Mouse (Mus musculus): ENCODE data around the gene Ubash3a.

The Ubash3a gene

GRCm38 (mm10) chr17:31216068-31216955 lies 8.6 kb downstream of the Ubash3a start:
- no peak for DNase-seq (ENCODE audit: extremely low read depth, low read depth, low spot score)

DNA sequence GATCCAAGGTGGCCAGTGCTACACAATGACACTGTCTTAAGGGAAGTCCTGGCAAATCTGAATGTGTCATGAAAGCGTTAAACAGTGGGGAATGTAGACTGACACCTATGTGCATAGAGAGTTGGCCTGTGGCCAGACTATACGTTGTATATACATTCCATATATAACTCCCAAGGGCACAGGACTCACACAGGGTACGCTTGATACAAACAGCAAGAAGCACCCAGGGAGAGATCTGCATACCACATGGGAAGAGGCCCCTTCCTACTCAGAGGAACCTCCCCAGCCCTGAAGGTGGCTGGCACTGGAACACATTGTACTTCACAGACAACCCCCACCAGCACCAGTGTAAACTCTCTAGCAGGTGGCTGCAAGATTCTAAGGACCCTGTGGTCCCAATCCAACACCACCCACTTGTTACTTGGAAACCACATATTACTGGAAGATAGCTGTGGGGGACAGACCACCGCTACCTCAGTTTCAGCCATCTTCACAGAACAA lies 15.2 kb downstream of the Ubash3a start:
- DNase-seq (ENCODE audit: extremely low read depth, low read depth, low spot score): no peak

DNA sequence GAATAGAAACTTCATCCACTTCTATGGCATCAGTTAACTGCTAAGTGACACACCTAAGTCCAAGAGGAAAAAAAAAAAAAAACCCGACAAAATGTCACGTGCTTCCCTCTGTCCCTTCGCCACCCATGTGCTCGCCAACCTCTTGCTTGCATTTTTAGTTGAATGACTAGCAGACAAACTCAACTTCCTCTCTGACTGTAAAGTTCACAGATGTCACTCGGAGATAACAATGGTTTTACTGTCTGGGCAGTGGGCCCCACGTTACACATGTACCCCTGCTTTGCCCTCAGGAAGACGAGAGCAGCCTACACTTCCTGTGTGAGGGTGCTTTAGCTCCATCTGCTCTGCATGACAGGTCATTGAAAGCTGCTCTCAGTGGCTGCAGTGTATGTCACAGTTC lies 16.2 kb downstream of the Ubash3a start:
- no peak for DNase-seq (ENCODE audit: extremely low read depth, low read depth, low spot score)

DNA sequence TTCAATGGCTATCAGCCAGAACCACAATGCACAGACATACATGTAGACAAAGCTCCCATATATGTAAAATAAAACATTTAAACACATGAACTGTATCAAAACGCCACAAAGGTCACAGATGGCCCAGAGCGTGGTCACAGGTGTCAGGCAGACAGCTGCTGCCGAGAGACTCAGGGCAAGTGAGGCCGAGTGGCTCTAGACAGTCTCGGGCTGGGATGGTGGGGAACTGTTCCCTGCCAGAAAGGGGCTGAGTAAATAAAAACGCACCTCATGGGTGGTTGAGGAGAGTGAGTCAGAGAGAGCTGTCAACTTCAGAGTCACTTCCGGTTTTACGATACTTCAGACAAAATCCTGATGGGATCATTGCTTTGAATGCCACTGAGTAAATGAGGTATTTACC lies 16.9 kb downstream of the Ubash3a start:
- no peak for DNase-seq (ENCODE audit: extremely low read depth, low read depth, low spot score)

DNA sequence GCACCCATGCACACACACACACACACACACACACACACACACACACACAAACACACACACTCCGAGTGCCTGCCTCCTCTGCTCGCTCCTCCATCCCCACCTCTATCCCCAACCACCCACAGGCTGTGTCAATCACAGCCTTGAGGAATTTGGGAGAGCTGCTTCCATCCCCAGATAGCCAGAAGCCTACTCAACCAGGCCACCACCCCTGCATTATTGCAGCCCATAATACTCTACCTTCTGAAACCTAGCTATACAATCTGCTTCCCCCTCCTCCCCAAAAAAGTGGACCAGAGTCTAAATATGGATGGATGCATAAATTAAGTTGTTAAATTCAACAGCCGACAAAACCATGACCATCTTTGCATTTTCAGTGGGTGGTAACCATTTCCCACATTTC lies 18.7 kb downstream of the Ubash3a start:
- no peak for DNase-seq (ENCODE audit: extremely low read depth, low read depth, low spot score)

DNA sequence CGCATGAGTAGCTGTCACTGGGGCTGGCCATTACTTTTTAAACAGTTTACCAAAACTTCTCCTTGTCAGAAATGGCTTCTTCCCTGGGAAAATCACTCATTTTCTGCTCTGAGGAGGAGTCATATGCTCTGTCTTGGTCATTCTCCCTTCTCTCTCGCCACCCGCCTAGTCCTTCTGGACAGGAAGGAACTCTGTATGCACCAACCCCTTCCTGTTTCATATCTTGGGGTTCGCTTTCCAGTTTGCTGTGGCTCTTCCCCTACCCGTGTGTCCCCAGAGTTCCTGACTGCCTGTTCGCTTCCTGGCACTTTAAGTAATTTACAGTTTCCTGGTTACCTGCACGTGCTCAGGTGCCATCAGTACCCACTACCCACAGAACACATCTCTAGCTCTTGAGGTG lies 19.3 kb downstream of the Ubash3a start:
- DNase-seq (ENCODE audit: extremely low read depth, low read depth, low spot score): no peak

DNA sequence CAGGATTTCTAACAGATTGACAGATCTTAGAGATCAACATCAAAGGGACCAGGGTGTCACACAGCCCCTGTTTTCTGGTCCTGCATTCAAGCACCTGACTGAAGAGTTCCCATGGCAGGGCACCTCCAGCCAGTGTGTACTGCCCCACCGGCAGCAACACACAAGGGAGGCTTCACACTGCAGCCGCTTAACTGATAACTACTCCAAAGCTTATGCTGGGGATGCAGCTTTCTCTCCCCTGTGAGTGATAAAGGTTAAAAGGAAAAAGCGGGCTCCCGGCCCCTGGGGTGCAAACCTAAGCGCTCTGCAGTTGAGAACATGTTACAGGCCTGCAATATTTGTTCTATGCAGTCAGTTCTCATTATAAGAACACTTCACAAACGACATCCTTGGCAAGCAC lies 24.1 kb downstream of the Ubash3a start:
- DNase-seq (ENCODE audit: extremely low read depth, low read depth, low spot score): no peak

- no peak for DNase-seq (ENCODE audit: extremely low read depth, low read depth, low spot score)
Measured at GRCm38 (mm10) chr17:31232251-31233010, 24.8 kb downstream of the Ubash3a start.

- no peak for DNase-seq (ENCODE audit: extremely low read depth, low read depth, low spot score)
Measured at GRCm38 (mm10) chr17:31235915-31236314, 28.2 kb downstream of the Ubash3a start.

GRCm38 (mm10) chr17:31238234-31239020 lies 30.8 kb downstream of the Ubash3a start:
- DNase-seq (ENCODE audit: extremely low read depth, low read depth, low spot score): no peak

DNA sequence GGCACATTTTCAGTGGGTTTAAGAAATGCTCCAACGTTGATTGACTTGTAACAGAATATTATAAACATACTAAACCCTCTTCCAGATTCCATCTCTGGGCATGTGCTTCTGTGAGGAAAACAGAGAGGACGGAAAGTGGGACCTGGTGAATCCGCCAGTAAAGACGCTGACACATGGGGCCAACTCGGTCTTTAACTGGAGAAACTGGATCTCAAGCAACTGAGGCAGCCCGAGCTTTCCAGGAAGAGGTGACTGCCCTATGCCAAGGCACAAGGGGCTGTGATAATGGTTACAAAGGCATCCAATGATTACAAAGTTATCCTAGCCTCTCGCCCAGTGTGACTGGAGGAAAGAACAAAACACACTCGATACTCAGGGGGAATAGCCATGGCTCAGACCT lies 33.5 kb downstream of the Ubash3a start:
- no peak for DNase-seq (ENCODE audit: extremely low read depth, low read depth, low spot score)

- no peak for DNase-seq (ENCODE audit: extremely low read depth, low read depth, low spot score)
Measured at GRCm38 (mm10) chr17:31242764-31243163, 35.1 kb downstream of the Ubash3a start.

- no peak for DNase-seq (ENCODE audit: extremely low read depth, low read depth, low spot score)
Measured at GRCm38 (mm10) chr17:31245321-31245720, 37.6 kb downstream of the Ubash3a start.

DNA sequence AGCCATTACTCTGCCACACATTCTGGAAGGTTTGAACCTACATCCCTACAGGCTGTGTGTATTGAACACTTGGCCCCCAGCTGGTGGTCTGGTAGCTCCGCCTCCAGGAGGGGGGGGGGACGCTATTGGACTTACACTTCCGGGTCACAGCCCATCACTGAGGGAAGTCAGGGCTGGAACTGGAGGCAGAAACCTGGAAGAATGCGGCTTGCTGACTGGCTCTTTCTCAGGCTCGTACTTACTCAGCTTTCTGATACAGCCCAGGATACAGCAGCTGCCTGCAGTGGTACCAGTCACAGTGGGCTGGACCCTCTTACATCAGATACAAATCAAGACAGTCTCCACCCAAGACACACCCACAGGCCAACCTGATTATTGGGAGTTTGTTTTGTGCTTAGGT lies 39.5 kb downstream of the Ubash3a start:
- DNase-seq (ENCODE audit: extremely low read depth, low read depth, low spot score): no peak

GRCm38 (mm10) chr17:31253951-31254350 lies 46.3 kb downstream of the Ubash3a start:
- DNase-seq (ENCODE audit: extremely low read depth, low read depth, low spot score): no peak

GRCm38 (mm10) chr17:31254463-31254931 lies 46.8 kb downstream of the Ubash3a start:
- no peak for DNase-seq (ENCODE audit: extremely low read depth, low read depth, low spot score)

- no peak for DNase-seq (ENCODE audit: extremely low read depth, low read depth, low spot score)
Measured at GRCm38 (mm10) chr17:31257149-31257548, 49.5 kb downstream of the Ubash3a start.

DNA sequence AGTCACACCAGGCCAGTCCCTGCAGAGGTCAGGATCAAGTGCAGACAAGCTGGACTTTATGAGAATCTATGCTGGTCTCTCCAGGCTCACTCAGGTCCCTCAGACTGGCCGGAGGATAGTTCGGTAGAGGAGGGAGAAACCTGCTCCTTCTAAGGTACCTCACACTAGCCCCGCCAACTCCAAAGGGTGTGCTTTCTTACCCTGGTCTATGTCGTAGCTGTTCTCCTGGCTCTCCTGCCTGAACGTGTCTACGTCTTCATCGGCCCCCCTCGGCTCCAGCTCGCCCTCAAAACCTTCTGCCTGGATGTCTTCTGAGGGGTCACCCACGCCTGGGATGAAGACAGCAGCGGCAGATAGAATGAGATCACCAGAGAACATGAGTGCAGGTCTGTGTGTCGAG lies 50.2 kb downstream of the Ubash3a start:
- no peak for DNase-seq (ENCODE audit: extremely low read depth, low read depth, low spot score)

GRCm38 (mm10) chr17:31258310-31258865 lies 50.7 kb downstream of the Ubash3a start:
- DNase-seq (ENCODE audit: extremely low read depth, low read depth, low spot score): no peak

- no peak for DNase-seq (ENCODE audit: extremely low read depth, low read depth, low spot score)
Measured at GRCm38 (mm10) chr17:31259145-31259544, 51.5 kb downstream of the Ubash3a start.

GRCm38 (mm10) chr17:31259825-31260224 lies 52.2 kb downstream of the Ubash3a start:
- DNase-seq (ENCODE audit: extremely low read depth, low read depth, low spot score): no peak
